Mouse (Mus musculus): ENCODE results near the gene B830017H08Rik. TPM values are rescaled to one million over a fixed set of nuclear protein-coding genes. Genes with fewer than 3 reads are reported as not detected.
A peak's percentile ranks its signal among the peaks of the same experiment; 100 is the strongest.

B830017H08Rik gene
- polyA plus RNA-seq, 1 experiment from 2014 or later, result 0.37 TPM

- Histone ChIP-seq H3K27ac (ENCODE audit: low read depth, low read length) (no peak within 1 kb of the TSS), H3K9ac (ENCODE audit: low read length) (no peak within 1 kb of the TSS), H3K27me3 (ENCODE audit: control insufficient read depth, insufficient read depth, low read length) (peaks cover 37% of the 10 kb centered on the region), H3K4me1 (ENCODE audit: control insufficient read depth, insufficient read depth, low read length) (peaks cover 4% of the 10 kb centered on the region), H3K4me3 (ENCODE audit: low read depth, low read length) (no peak within 1 kb of the TSS), H3K9me3 (ENCODE audit: control insufficient read depth, low read length) (no peaks in the 10 kb centered on the region), H3K36me3 (ENCODE audit: control insufficient read depth, insufficient read depth, low read length) (peaks cover 15% of the 10 kb centered on the region; the same call in 1 of the 2 replicates), H3K4me2 (no peak within 1 kb of the TSS)
- DNase-seq (ENCODE audit: low spot score, missing footprints), result peak; percentile 82
- ATAC-seq (ENCODE audit: low FRiP score), result no peak
- 83% methylated on average over 6 of the region's 6 CpGs for WGBS
Observed at GRCm38 (mm10) chr16:17838051-17838450, 5.1 kb downstream of the B830017H08Rik start, which contains the start of gene Car15. Gene Car15, minus strand, starts transcription at chr16:17838364.

GRCm38 (mm10) chr16:17839976-17840375 is 7.1 kb downstream of the B830017H08Rik start:
- peaks cover 22% of the 10 kb centered on the region; the same call in 1 of the 2 replicates for H3K36me3 ChIP-seq (ENCODE audit: control insufficient read depth, insufficient read depth, low read length)

GRCm38 (mm10) chr16:17842437-17842836 is 9.5 kb downstream of the B830017H08Rik start:
- no peak overlapping the region for H3K27ac ChIP-seq (ENCODE audit: low read depth, low read length)
- 97% methylated on average over 7 of the region's 7 CpGs for WGBS
- ATAC-seq (ENCODE audit: low FRiP score) (no peak), DNase-seq (ENCODE audit: low spot score, missing footprints) (no peak)
- no peak overlapping the region for H3K9ac ChIP-seq (ENCODE audit: low read length)
- H3K27me3 ChIP-seq (ENCODE audit: control insufficient read depth, insufficient read depth, low read length), result peaks cover 2% of the 10 kb centered on the region; the same call in 1 of the 2 replicates
- no peak overlapping the region for H3K4me2 ChIP-seq
- H3K4me1 ChIP-seq (ENCODE audit: control insufficient read depth, insufficient read depth, low read length), result no peaks in the 10 kb centered on the region
- no peaks in the 10 kb centered on the region for H3K9me3 ChIP-seq (ENCODE audit: control insufficient read depth, low read length)
- H3K4me3 ChIP-seq (ENCODE audit: low read depth, low read length), result no peak overlapping the region
- H3K36me3 ChIP-seq (ENCODE audit: control insufficient read depth, insufficient read depth, low read length), result peaks cover 32% of the 10 kb centered on the region; the same call in 1 of the 2 replicates

More at GRCm38 (mm10) chr16:17839976-17840375, 7.1 kb downstream of the B830017H08Rik start:
- 80% methylated on average over 4 of the region's 4 CpGs for WGBS
- Histone ChIP-seq H3K4me1 (ENCODE audit: control insufficient read depth, insufficient read depth, low read length) (no peaks in the 10 kb centered on the region), H3K9ac (ENCODE audit: low read length) (no peak overlapping the region), H3K4me2 (no peak overlapping the region), H3K4me3 (ENCODE audit: low read depth, low read length) (no peak overlapping the region), H3K27me3 (ENCODE audit: control insufficient read depth, insufficient read depth, low read length) (peaks cover 18% of the 10 kb centered on the region), H3K27ac (ENCODE audit: low read depth, low read length) (no peak overlapping the region), H3K9me3 (ENCODE audit: control insufficient read depth, low read length) (no peaks in the 10 kb centered on the region)
- ATAC-seq (ENCODE audit: low FRiP score), result no peak
- no peak for DNase-seq (ENCODE audit: low spot score, missing footprints)

- Histone ChIP-seq H3K4me1 (ENCODE audit: control insufficient read depth, insufficient read depth, low read length) (no peaks in the 10 kb centered on the region), H3K36me3 (ENCODE audit: control insufficient read depth, insufficient read depth, low read length) (peaks cover 35% of the 10 kb centered on the region; the same call in 1 of the 2 replicates), H3K4me2 (no peak overlapping the region), H3K9me3 (ENCODE audit: control insufficient read depth, low read length) (no peaks in the 10 kb centered on the region), H3K27ac (ENCODE audit: low read depth, low read length) (no peak overlapping the region), H3K9ac (ENCODE audit: low read length) (no peak overlapping the region), H3K27me3 (ENCODE audit: control insufficient read depth, insufficient read depth, low read length) (no peaks in the 10 kb centered on the region), H3K4me3 (ENCODE audit: low read depth, low read length) (no peak overlapping the region)
- no peak for DNase-seq (ENCODE audit: low spot score, missing footprints)
- ATAC-seq (ENCODE audit: low FRiP score), result no peak
- 93% methylated on average over 10 of the region's 10 CpGs for WGBS
Observed at GRCm38 (mm10) chr16:17843701-17844365, 10.9 kb downstream of the B830017H08Rik start.

GRCm38 (mm10) chr16:17848431-17848830 is 15.5 kb downstream of the B830017H08Rik start:
- H3K4me1 ChIP-seq (ENCODE audit: control insufficient read depth, insufficient read depth, low read length), result no peaks in the 10 kb centered on the region
- H3K27ac ChIP-seq (ENCODE audit: low read depth, low read length), result no peak overlapping the region
- ATAC-seq (ENCODE audit: low FRiP score) (no peak), DNase-seq (ENCODE audit: low spot score, missing footprints) (no peak)
- H3K4me3 ChIP-seq (ENCODE audit: low read depth, low read length), result no peak overlapping the region
- 95% methylated on average over 6 of the region's 6 CpGs for WGBS
- H3K9ac ChIP-seq (ENCODE audit: low read length), result no peak overlapping the region
- no peaks in the 10 kb centered on the region for H3K27me3 ChIP-seq (ENCODE audit: control insufficient read depth, insufficient read depth, low read length)
- no peaks in the 10 kb centered on the region for H3K9me3 ChIP-seq (ENCODE audit: control insufficient read depth, low read length)
- no peak overlapping the region for H3K4me2 ChIP-seq
- H3K36me3 ChIP-seq (ENCODE audit: control insufficient read depth, insufficient read depth, low read length), result peaks cover 28% of the 10 kb centered on the region

GRCm38 (mm10) chr16:17848928-17849327 is 16.0 kb downstream of the B830017H08Rik start:
- no peak for ATAC-seq (ENCODE audit: low FRiP score)
- Histone ChIP-seq H3K36me3 (ENCODE audit: control insufficient read depth, insufficient read depth, low read length) (peaks cover 28% of the 10 kb centered on the region), H3K9ac (ENCODE audit: low read length) (no peak overlapping the region)

GRCm38 (mm10) chr16:17849486-17849885 is 16.6 kb downstream of the B830017H08Rik start:
- no peak overlapping the region for H3K4me3 ChIP-seq (ENCODE audit: low read depth, low read length)
- H3K4me1 ChIP-seq (ENCODE audit: control insufficient read depth, insufficient read depth, low read length), result no peaks in the 10 kb centered on the region
- H3K9ac ChIP-seq (ENCODE audit: low read length), result no peak overlapping the region
- no peaks in the 10 kb centered on the region for H3K27me3 ChIP-seq (ENCODE audit: control insufficient read depth, insufficient read depth, low read length)
- no peak overlapping the region for H3K4me2 ChIP-seq
- no peak overlapping the region for H3K27ac ChIP-seq (ENCODE audit: low read depth, low read length)
- H3K36me3 ChIP-seq (ENCODE audit: control insufficient read depth, insufficient read depth, low read length), result peaks cover 23% of the 10 kb centered on the region
- 89% methylated on average over 6 of the region's 6 CpGs for WGBS
- no peak for ATAC-seq (ENCODE audit: low FRiP score)
- DNase-seq (ENCODE audit: low spot score, missing footprints), result no peak
- H3K9me3 ChIP-seq (ENCODE audit: control insufficient read depth, low read length), result no peaks in the 10 kb centered on the region

More at GRCm38 (mm10) chr16:17848928-17849327, 16.0 kb downstream of the B830017H08Rik start:
- Histone ChIP-seq H3K4me1 (ENCODE audit: control insufficient read depth, insufficient read depth, low read length) (no peaks in the 10 kb centered on the region), H3K4me2 (no peak overlapping the region), H3K4me3 (ENCODE audit: low read depth, low read length) (no peak overlapping the region), H3K27ac (ENCODE audit: low read depth, low read length) (no peak overlapping the region), H3K27me3 (ENCODE audit: control insufficient read depth, insufficient read depth, low read length) (no peaks in the 10 kb centered on the region), H3K9me3 (ENCODE audit: control insufficient read depth, low read length) (no peaks in the 10 kb centered on the region)
- 28% methylated on average over 1 of the region's 1 CpGs for WGBS
- DNase-seq (ENCODE audit: low spot score, missing footprints), result peak; percentile 93

- Histone ChIP-seq H3K9me3 (ENCODE audit: control insufficient read depth, low read length) (no peaks in the 10 kb centered on the region), H3K27ac (ENCODE audit: low read depth, low read length) (no peak overlapping the region), H3K27me3 (ENCODE audit: control insufficient read depth, insufficient read depth, low read length) (no peaks in the 10 kb centered on the region), H3K4me1 (ENCODE audit: control insufficient read depth, insufficient read depth, low read length) (no peaks in the 10 kb centered on the region), H3K4me3 (ENCODE audit: low read depth, low read length) (no peak overlapping the region), H3K4me2 (no peak overlapping the region), H3K36me3 (ENCODE audit: control insufficient read depth, insufficient read depth, low read length) (peaks cover 20% of the 10 kb centered on the region), H3K9ac (ENCODE audit: low read length) (no peak overlapping the region)
- ATAC-seq (ENCODE audit: low FRiP score), result no peak
- DNase-seq (ENCODE audit: low spot score, missing footprints), result peak; percentile 77
- 96% methylated on average over 5 of the region's 5 CpGs for WGBS
Observed at GRCm38 (mm10) chr16:17851331-17851730, 18.4 kb downstream of the B830017H08Rik start.

- DNase-seq (ENCODE audit: low spot score, missing footprints), result no peak
- no peak overlapping the region for H3K9ac ChIP-seq (ENCODE audit: low read length)
- no peak overlapping the region for H3K27ac ChIP-seq (ENCODE audit: low read depth, low read length)
- H3K4me3 ChIP-seq (ENCODE audit: low read depth, low read length), result no peak overlapping the region
- H3K9me3 ChIP-seq (ENCODE audit: control insufficient read depth, low read length), result no peaks in the 10 kb centered on the region
- H3K27me3 ChIP-seq (ENCODE audit: control insufficient read depth, insufficient read depth, low read length), result no peaks in the 10 kb centered on the region
- ATAC-seq (ENCODE audit: low FRiP score), result no peak
- WGBS, result 95% methylated on average over 1 of the region's 1 CpGs
- peaks cover 22% of the 10 kb centered on the region for H3K36me3 ChIP-seq (ENCODE audit: control insufficient read depth, insufficient read depth, low read length)
- no peak overlapping the region for H3K4me2 ChIP-seq
- H3K4me1 ChIP-seq (ENCODE audit: control insufficient read depth, insufficient read depth, low read length), result no peaks in the 10 kb centered on the region
Observed at GRCm38 (mm10) chr16:17851860-17852259, 18.9 kb downstream of the B830017H08Rik start.
